Mouse (Mus musculus) cortical plate, adult 2 months (tissue): ENCODE results near the gene Tmem132d.

Experiments
- CTCF ChIP-seq: fragments of 200-500 bp; IDR thresholded peaks from 2 replicates; pipeline ENCODE4 v1.5.1; 2011; ENCODE audit warnings: mild to moderate bottlenecking, control low read depth, low read length; ENCODE audit not compliant: insufficient read depth; ENCODE audit errors: extremely low read depth
- POLR2A ChIP-seq: fragments of 200-500 bp; IDR thresholded peaks from 2 replicates; pipeline ENCODE4 v1.6.1; 2011; ENCODE audit warnings: mild to moderate bottlenecking, low read length, control low read depth; ENCODE audit not compliant: insufficient read depth; ENCODE audit errors: extremely low read depth

- TF ChIP-seq CTCF, result no peak
- TF ChIP-seq POLR2A, result no peak
Observed at GRCm38 (mm10) chr5:127807419-127807818, 625.5 kb downstream of the Tmem132d start.
